Mouse (Mus musculus): ENCODE data around the gene Olfr1018.

Olfr1018 gene

DNA sequence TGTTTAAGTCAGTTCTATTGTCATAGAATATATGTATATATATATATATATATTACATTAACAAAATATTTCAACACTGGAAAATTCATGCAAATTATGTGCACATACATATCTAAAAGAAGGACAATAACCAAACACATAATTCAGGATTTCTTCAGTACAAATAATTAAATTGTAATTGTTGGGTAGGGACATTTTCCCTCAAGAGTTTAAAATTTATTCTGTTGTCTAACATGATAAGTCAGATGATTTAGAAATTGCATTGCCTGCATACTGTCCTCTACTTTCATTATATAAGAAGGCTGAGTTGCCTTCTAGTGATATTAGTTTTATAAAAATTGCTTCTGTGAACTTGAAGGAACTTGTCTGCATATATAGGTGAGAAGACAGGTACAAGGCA lies at the start of gene Olfr1018:
Olfr1018 (plus strand) TSS at position 301 of the 400 bp plus-strand sequence.
- DNase-seq (ENCODE audit: low spot score in 2 of 2), result no peak

DNA sequence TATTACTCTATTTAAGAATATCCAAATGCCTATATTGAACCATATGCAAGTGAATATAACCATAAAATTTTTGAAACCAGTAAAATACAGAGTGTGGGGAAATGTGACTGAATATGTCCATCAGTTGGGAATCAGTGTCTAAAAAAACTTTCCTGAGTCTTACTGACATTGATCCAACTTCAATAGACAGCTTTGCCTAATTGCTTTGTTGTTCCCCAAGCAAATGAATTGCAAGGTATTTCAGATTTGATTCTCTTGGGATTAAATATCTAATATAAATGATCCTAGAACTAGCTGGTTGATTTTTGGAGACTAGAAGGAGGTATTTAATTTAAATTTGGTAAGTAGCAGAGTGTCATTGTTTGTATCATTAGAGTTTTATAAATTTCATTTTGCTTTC lies 45.9 kb upstream of the Olfr1018 start, which contains the start of gene Olfr1014:
Olfr1014 (plus strand) TSS at position 301 of the 400 bp plus-strand sequence.
- DNase-seq (ENCODE audit: low spot score in 2 of 2), result no peak

DNA sequence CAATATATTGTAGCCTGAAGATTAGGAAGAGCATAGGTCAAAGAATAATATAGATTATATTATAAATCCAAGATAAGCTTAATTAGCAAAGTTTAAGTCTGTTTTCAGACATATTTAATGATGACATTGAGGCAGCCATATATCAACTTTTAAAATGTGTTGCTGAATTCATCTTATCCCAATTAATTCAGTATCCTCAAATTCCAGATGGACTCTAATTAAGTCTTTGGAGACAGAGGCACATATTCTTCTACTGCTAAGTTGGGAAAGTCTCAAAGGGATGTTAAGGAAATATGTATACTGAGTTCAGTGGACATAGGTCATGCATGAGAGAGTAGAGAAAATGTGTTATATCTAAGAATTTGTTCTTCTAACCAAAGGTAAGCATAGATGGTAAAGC lies 36.6 kb upstream of the Olfr1018 start, which contains the start of gene Olfr1015:
Olfr1015 (plus strand) TSS at position 301 of the 400 bp plus-strand sequence.
- no peak for DNase-seq (ENCODE audit: low spot score in 2 of 2)

DNA sequence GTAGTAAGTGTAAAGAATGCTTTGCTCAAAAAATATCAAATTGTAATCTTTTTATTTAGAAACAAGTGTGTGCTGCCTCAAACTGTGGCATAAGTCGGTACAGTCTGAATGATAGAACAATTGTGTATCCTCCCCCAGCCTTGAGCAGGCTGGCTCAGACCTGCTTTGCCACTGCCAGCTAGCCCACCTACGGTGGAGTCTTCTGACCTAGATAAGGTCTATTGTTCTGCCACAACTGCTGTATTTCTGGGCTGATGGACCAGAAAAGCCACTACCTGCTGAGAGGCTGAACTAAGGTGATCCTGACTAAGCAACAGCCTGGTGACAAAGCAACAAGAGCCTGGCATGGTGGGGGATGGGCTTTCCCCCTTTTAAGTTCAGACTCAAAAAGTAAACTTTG lies 25.9 kb upstream of the Olfr1018 start:
- no peak for DNase-seq (ENCODE audit: low spot score in 2 of 2)

DNA sequence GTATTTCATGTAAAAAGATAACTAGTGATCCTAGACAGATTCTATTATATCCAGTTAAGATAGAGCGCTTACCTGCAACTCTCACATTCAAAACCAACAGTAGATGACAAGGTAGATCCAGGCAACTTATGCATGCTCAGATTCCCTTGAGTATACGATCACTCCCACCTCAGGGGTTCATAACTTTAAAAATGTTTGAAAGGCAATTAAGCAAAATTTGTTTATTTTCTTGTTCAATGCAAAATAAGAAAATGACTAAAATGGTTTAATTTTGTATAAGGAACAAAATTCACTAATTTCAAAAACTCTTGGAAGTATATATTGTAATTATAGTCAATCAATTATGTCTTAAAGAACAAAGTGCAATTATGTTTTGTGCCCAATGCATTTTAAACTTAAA lies 15.8 kb upstream of the Olfr1018 start, which contains the start of gene Olfr1016:
Olfr1016 (minus strand) TSS at position 101 of the 400 bp plus-strand sequence.
- DNase-seq (ENCODE audit: low spot score in 2 of 2), result no peak

DNA sequence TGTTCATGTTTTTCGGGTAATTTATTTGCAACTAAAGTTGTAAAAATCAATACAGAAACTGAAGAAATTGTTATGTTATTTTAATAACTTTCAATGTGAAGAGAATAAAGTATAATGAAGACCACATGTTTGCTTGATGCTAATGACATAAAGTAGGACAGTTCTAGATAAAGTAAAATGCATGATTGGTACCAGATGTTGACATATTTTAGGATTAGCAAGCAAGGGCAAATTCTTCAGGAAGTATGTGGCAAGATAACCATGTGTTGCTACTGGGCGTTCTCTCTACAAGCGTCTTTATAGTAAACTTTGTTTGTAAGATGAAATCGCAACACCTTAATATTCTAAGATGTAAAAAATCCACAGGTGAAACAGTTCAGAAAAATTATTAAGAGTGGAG lies 13.8 kb upstream of the Olfr1018 start:
- DNase-seq (ENCODE audit: low spot score in 2 of 2), result no peak

DNA sequence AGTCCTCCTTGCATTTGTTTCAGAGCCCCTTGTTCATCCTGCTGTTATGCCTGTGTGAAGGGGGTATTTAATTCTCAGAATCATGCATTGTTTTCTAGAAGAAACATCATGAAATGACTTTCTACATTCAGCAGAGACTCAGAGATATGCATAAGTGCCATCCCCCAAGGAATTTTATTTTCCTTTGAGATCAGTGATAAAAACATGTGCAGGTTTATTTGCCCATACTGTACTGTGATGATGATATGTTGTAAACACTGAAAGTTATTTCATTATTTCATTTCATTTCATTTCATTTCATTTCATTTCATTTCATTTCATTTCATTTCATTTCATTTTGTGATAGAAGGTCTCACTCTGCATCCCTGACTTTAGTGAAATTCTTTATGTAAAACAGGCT lies 27.1 kb downstream of the Olfr1018 start, which contains the start of gene Olfr1019:
Olfr1019 (minus strand) TSS at position 101 of the 400 bp plus-strand sequence.
- no peak for DNase-seq (ENCODE audit: low spot score in 2 of 2)

DNA sequence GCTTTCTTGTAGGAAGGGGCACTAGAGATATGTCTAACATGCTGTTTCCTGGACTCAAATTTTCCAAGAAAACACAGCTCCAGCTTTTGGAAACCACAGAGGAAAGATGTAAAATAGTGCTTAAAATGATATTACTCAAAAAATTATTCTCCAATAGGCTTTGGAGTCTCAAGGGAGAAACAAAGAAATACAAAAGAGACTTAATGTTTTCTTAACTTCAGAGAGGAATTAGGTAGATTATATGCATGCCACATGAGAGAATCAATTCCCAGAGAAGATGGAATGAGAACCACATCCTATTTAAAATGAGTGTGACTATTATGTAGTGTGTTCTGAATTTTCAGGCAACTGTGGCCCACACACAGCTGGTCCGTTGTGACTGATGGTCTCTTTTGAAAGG lies 28.5 kb downstream of the Olfr1018 start, which contains the start of gene Olfr1020:
Olfr1020 (plus strand) TSS at position 301 of the 400 bp plus-strand sequence.
- no peak for DNase-seq (ENCODE audit: low spot score in 2 of 2)

DNA sequence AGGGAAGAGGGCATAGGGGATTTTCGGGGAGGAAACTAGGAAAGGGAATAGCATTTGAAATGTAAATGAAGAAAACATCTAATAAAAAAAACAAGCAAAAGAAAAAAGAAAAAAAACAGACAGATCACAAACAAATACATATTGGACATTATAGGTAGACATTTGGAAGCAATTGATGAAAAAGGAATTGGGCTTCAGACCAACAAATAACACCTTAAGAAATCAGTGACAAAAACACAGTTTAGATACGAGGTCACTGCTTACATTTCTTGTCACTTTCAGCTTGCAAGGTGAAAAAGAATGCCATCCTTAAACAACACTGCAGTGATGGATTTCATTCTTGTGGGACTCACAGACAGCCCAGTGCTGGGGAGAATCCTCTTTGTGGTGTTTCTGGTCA lies 50.0 kb downstream of the Olfr1018 start, which contains the start of gene Olfr1022:
Olfr1022 (plus strand) TSS at position 301 of the 400 bp plus-strand sequence.
- DNase-seq (ENCODE audit: low spot score in 2 of 2), result no peak

Measured in left cerebral cortex, adult 9 months (tissue).